Mouse (Mus musculus) neural tube, embryonic 14.5 days (tissue): ENCODE results near the gene Tmed1. TPM values are rescaled to one million over a fixed set of nuclear protein-coding genes. Genes with fewer than 3 reads are reported as not detected.
A peak's percentile ranks its signal among the peaks of the same experiment; 100 is the strongest.

Source experiments
- ATAC-seq: fragments of 200-750 bp; cut with Nextera tagmentation; 2 replicates; pipeline ENCODE4 v1.8.0; 2017; ENCODE audit warnings: low read depth, mild to moderate bottlenecking, moderate TSS enrichment, moderate library complexity
- H3K27ac ChIP-seq: fragments of 300-500 bp; sonication (generic); 2 replicates; pipeline ENCODE4 v1.5.1; 2014; ENCODE audit warnings: low read depth, mild to moderate bottlenecking, control low read depth, low read length, moderate library complexity, mixed read lengths
- H3K27me3 ChIP-seq: fragments of 300-500 bp; sonication (generic); 2 replicates; pipeline ENCODE4 v1.6.1; 2014; ENCODE audit warnings: low read length; ENCODE audit not compliant: control insufficient read depth, insufficient read depth
- H3K36me3 ChIP-seq: fragments of 300-500 bp; sonication (generic); 2 replicates; pipeline ENCODE4 v1.6.1; 2014; ENCODE audit warnings: low read length, mixed read lengths; ENCODE audit not compliant: control insufficient read depth, insufficient read depth
- H3K4me1 ChIP-seq: fragments of 300-500 bp; sonication (generic); 2 replicates; pipeline ENCODE4 v1.6.1; 2014; ENCODE audit warnings: low read length; ENCODE audit not compliant: control insufficient read depth, insufficient read depth
- H3K4me2 ChIP-seq: fragments of 300-500 bp; sonication (generic); 2 replicates; pipeline ENCODE4 v1.6.1; 2014; ENCODE audit warnings: mild to moderate bottlenecking, low read depth, low read length, control low read depth
- H3K4me3 ChIP-seq: fragments of 300-500 bp; sonication (generic); 2 replicates; pipeline ENCODE4 v1.5.1; 2014; ENCODE audit warnings: low read depth, low read length, control low read depth, mixed read lengths
- H3K9ac ChIP-seq: fragments of 300-500 bp; sonication (generic); replicated peaks from 2 replicates; pipeline ENCODE4 v1.6.1; 2014; ENCODE audit warnings: low read depth, mild to moderate bottlenecking, control low read depth, low read length, mixed read lengths
- H3K9me3 ChIP-seq: fragments of 300-500 bp; sonication (generic); 2 replicates; pipeline ENCODE4 v1.6.1; 2016; ENCODE audit warnings: low read length; ENCODE audit not compliant: control insufficient read depth
- WGBS: fragments of 180-500 bp; shearing (Covaris S2); extraction: QIAGEN DNeasy Blood & Tissue Kit; methylation state at CpG from one replicate; pipeline ENCODE4 v1.1.7; 2014; 5-methylcytosine and 5-hydroxymethylcytosine counted together
- polyA plus RNA-seq: library from polyadenylated mRNA; unstranded; fragments of >200 nt; fragmentation: Nextera tagmentation; extraction: Ambion mirVana; gene quantifications from 2 replicates; pipeline ENCODE4 v1.2.1, GENCODE M21; 2014

The Tmed1 gene
- polyA plus RNA-seq, result 42.2 and 45.7 TPM in 2 replicates

DNA sequence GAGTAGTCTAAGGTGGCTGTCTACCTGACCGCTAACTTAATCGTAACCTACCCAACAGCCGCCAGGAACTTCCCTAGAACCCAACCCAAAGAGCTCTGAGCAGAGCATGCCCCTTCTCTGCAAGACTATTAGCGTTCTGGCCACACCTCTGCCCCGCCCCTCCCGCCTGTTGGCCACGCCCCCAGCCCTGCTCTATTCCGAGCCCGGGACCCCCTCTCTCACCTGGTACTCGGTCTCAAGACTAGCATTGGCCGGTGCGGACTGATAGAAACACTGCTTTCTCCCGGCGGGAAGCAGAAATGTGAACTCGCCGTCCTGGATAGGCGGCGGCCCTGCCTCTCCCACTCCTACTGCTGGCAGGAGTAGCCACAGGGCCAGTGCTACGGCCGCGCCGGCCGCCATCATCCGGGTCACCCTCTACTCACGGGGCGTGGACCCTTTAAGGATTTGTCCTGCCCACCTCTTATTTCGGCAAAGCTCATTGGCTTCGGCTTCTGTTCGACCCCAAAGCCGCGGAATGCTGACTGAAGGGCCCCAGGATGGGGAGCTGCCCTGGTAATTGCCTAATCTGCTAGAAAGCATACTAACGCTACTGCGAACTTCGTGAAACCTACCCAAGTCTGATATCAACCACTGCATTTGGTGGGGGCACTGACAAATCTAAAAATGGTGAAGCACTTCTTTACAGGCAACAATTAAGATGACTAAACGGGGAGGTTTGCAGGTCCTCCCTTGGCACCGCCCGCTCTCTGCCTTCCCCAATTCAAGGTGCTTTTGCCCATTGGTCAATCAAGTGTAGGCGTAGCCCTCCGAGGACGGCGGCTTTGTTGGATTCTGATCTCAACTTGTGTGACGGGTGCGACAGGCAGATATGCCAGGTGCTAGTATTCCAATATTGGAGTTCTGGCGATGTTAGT lies at the start of gene Tmed1:
Gene Tmed1, minus strand, starts transcription at position 481 of the 917 bp plus-strand sequence.
- H3K4me1 ChIP-seq, result peaks cover 14% of the 10 kb centered on the region
- peaks cover 25% of the 10 kb centered on the region for H3K36me3 ChIP-seq
- peak within 1 kb of the TSS; percentile 66 for H3K4me2 ChIP-seq
- H3K27ac ChIP-seq, result peak within 1 kb of the TSS; percentile 91
- under 1% methylated on average over 44 of the region's 44 CpGs for WGBS
- H3K9ac ChIP-seq, result peak within 1 kb of the TSS; percentile 71
- ATAC-seq, result peak; percentile 95
- H3K4me3 ChIP-seq, result peak within 1 kb of the TSS; percentile 60
- no peaks in the 10 kb centered on the region for H3K27me3 ChIP-seq
- no peaks in the 10 kb centered on the region for H3K9me3 ChIP-seq

GRCm38 (mm10) chr9:21559151-21559550 lies 49.1 kb upstream of the Tmed1 start:
- Histone ChIP-seq H3K9me3 (no peaks in the 10 kb centered on the region), H3K4me1 (no peaks in the 10 kb centered on the region), H3K27me3 (no peaks in the 10 kb centered on the region), H3K4me2 (no peak overlapping the region), H3K4me3 (no peak overlapping the region), H3K36me3 (0 out of 2 replicates have a peak, but pooled peaks cover 4% of the 10 kb centered on the region), H3K27ac (no peak overlapping the region), H3K9ac (no peak overlapping the region)
- WGBS, result 97% methylated on average over 3 of the region's 3 CpGs
- ATAC-seq, result no peak

DNA sequence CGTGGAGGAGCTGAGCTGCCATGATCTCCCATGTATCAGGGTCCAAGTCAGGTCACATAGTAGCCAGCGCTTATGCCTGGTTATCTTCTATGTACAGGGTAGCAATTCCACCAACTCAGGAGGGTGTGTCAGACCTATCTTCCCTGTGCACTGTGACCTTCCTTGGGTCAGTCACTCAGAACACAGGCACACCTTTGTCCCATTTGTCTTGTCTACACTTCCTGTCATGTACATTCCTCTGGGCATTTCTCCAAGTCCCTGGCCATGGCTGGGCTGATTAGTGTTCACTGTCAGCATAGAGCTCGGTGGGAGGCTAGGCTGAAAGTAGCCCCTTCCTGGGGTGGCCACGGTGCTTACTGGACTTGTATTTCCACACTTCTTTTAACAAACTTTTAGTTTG lies 48.3 kb upstream of the Tmed1 start:
- Histone ChIP-seq H3K27ac (no peak overlapping the region), H3K9ac (no peak overlapping the region), H3K27me3 (no peaks in the 10 kb centered on the region), H3K4me2 (no peak overlapping the region), H3K4me1 (no peaks in the 10 kb centered on the region), H3K4me3 (no peak overlapping the region), H3K9me3 (no peaks in the 10 kb centered on the region), H3K36me3 (0 out of 2 replicates have a peak, but pooled peaks cover 4% of the 10 kb centered on the region)
- ATAC-seq, result no peak
- 82% methylated on average over 4 of the region's 4 CpGs for WGBS

DNA sequence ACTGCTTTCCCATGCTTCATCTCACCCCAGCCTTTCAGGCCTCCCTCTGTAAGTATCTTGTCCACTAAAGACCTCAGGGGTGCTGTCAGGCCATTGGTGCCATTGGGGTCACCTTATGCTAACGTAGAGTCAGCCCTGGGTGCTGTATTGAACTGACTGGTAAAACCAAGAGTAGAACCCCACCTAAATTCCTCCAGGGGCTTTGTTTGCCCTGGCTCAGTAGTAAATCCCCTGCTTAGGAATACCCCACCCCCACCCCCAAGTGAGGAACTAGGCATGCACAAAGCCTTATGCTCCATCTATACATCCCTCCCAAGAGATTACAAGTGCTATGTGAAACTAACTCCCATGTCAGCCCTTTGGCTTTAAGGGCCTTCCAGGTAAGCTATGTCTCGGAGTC lies 47.5 kb upstream of the Tmed1 start:
- Histone ChIP-seq H3K27me3 (no peaks in the 10 kb centered on the region), H3K9me3 (no peaks in the 10 kb centered on the region), H3K36me3 (0 out of 2 replicates have a peak, but pooled peaks cover 4% of the 10 kb centered on the region), H3K9ac (no peak overlapping the region), H3K27ac (no peak overlapping the region), H3K4me2 (no peak overlapping the region), H3K4me3 (no peak overlapping the region), H3K4me1 (no peaks in the 10 kb centered on the region)
- ATAC-seq, result no peak
- WGBS, result 95% methylated on average over 2 of the region's 2 CpGs

GRCm38 (mm10) chr9:21556996-21557395 lies 46.9 kb upstream of the Tmed1 start:
- ATAC-seq, result no peak
- Histone ChIP-seq H3K36me3 (0 out of 2 replicates have a peak, but pooled peaks cover 4% of the 10 kb centered on the region), H3K27ac (no peak overlapping the region)

DNA sequence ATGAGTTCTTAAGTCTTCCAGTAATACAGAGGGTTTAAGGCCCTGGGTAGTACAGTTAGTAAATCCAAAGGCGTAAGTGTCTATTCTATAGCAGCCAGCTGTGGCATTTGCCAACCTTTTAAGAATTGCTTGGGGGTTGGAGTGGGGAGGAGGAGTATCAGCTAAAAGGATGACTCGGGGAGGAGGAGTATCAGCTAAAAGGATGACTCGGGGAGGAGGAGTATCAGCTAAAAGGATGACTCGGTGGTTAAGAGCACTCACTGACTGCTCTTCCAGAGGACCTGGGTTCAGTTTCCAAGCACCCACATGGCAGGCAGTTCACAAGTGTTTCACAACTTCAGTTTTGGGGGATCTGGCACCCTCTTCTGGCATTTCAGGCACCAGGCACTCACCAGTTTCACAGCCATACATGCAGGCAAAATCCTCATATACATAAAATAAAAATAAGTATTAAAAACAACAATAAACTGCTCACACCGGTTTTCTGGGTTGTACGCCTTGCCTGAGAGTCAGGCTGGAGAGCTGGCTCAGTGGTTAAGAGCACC lies 45.2 kb upstream of the Tmed1 start:
- Histone ChIP-seq H3K4me2 (no peak overlapping the region), H3K9ac (no peak overlapping the region), H3K4me1 (no peaks in the 10 kb centered on the region), H3K36me3 (peaks cover 7% of the 10 kb centered on the region; the same call in 1 of the 2 replicates), H3K27ac (no peak overlapping the region), H3K4me3 (no peak overlapping the region), H3K27me3 (no peaks in the 10 kb centered on the region), H3K9me3 (no peaks in the 10 kb centered on the region)
- WGBS, result 89% methylated on average over 6 of the region's 6 CpGs
- no peak for ATAC-seq

More at GRCm38 (mm10) chr9:21556996-21557395, 46.9 kb upstream of the Tmed1 start:
- Histone ChIP-seq H3K4me3 (no peak overlapping the region), H3K4me1 (no peaks in the 10 kb centered on the region), H3K9ac (no peak overlapping the region), H3K4me2 (no peak overlapping the region), H3K27me3 (no peaks in the 10 kb centered on the region), H3K9me3 (no peaks in the 10 kb centered on the region)
- 88% methylated on average over 2 of the region's 2 CpGs for WGBS

DNA sequence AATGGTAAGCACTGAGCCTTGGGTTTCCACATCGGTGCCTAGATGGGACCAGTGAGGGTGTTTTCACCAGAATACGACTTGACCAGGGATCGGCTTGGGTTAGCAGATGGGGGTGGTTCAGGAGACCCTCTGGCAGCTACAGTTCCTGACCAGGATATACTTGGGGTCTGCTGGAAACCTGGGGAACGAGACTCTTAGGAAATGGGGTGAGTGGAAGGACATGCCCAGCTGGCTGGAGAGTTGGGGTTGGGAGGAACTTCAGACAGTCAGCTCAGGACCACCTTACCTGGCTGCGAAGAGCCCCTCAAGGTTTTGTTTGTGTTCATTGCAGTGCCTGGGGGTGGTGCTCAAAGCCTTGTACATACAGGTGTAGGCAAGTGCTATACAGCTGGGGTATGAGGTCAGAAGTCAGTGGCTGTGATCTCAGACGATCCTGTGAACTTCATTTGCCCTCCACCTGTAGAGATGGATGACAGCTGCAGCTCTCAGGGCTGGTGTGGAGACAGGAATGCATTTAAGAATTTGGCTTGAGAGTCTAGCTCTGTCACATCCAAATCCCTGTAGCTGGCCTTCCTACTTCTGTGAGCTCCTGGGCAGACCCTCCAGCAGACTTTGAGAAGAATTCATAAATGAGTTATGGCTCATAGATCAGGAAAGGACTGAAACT lies 43.7 kb upstream of the Tmed1 start:
- WGBS, result 91% methylated on average over 6 of the region's 6 CpGs
- Histone ChIP-seq H3K27me3 (no peaks in the 10 kb centered on the region), H3K27ac (no peak overlapping the region), H3K4me2 (no peak overlapping the region), H3K4me3 (no peak overlapping the region), H3K4me1 (peaks cover 5% of the 10 kb centered on the region), H3K36me3 (peaks cover 11% of the 10 kb centered on the region; the same call in 1 of the 2 replicates), H3K9me3 (no peaks in the 10 kb centered on the region), H3K9ac (no peak overlapping the region)
- ATAC-seq, result no peak

DNA sequence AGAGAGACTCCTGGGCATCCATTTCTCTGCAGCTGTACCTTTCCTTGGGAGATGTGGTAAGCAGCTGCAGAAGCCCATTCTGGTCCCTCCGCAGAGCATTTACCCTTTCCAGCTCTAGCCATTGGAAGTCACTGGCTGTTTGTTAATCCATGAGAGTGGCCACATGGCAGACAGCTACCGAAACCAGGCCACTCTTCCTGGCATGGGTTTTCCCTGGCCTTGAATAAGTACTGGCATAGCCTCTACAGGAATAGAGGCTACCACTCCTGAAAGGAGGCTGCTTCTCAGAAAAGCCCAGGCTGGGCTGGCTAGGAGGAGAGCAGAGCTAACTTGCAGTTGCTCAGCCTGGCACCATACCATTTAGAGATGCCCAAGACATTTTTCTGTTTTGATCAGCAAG lies 41.0 kb upstream of the Tmed1 start:
- no peak for ATAC-seq
- WGBS, result 98% methylated on average over 2 of the region's 2 CpGs
- no peak overlapping the region for H3K4me3 ChIP-seq
- no peak overlapping the region for H3K9ac ChIP-seq
- no peak overlapping the region for H3K4me2 ChIP-seq
- H3K9me3 ChIP-seq, result no peaks in the 10 kb centered on the region
- peaks cover 15% of the 10 kb centered on the region for H3K4me1 ChIP-seq
- H3K36me3 ChIP-seq, result peaks cover 8% of the 10 kb centered on the region; the same call in 1 of the 2 replicates
- H3K27ac ChIP-seq, result no peak overlapping the region
- no peaks in the 10 kb centered on the region for H3K27me3 ChIP-seq
